Mouse (Mus musculus): ENCODE measurements at regions not wholly inside any gene's neighbourhood (a gene's known extent, or its start where the extent isn't known, plus 50 kb on each side); places are given as distances from the start of the nearest gene placed in this dataset.

DNA sequence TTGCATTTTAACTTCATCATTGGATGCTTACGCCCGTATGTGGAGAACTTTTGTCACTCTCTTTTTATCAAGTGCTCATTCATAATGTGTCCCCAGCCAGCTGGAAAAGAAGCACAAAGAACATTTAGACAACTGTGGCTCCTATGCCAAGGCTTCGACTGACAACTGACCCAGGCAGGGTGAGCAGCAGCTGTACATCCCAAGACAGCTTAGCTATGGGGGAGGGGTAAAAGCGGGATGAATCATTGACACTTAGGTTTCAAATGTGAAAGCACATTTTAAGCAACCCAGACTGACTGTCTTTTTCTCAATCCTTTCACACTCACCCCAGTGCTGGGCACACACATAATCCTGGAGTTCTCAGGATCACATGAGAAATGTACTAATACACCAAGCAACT is 178.4 kb downstream of the Ins1 start:
- no peaks in the 10 kb centered on the region for H3K9me3 ChIP-seq (replicated peaks)
- DNase-seq (ENCODE audit: low spot score), result no peak
- no peak for ATAC-seq (ENCODE audit: extremely low read depth, insufficient number of reproducible peaks, low FRiP score, poor library complexity, severe bottlenecking)
- no peak for TF ChIP-seq GATA2 (IDR thresholded peaks at IDR 0.05; ENCODE audit: borderline replicate concordance, low read depth, low read length)
- no peak overlapping the region for H3K4me3 ChIP-seq (ENCODE audit: low read depth, low read length)
- no peaks in the 10 kb centered on the region for H3K27me3 ChIP-seq (ENCODE audit: insufficient read depth, low read length)
- no peaks in the 10 kb centered on the region for H3K36me3 ChIP-seq (replicated peaks)
- H3K4me1 ChIP-seq (ENCODE audit: insufficient read depth, low read depth, low read length), result no peaks in the 10 kb centered on the region

GRCm38 (mm10) chr19:52448931-52449330 is 184.8 kb downstream of the Ins1 start:
- no peaks in the 10 kb centered on the region for H3K9me3 ChIP-seq (replicated peaks)
- no peaks in the 10 kb centered on the region for H3K4me1 ChIP-seq (ENCODE audit: insufficient read depth, low read depth, low read length)
- DNase-seq (ENCODE audit: low spot score) (no peak), ATAC-seq (ENCODE audit: extremely low read depth, insufficient number of reproducible peaks, low FRiP score, poor library complexity, severe bottlenecking) (no peak)
- no peak overlapping the region for H3K4me3 ChIP-seq (ENCODE audit: low read depth, low read length)
- no peak for TF ChIP-seq GATA2 (IDR thresholded peaks at IDR 0.05; ENCODE audit: borderline replicate concordance, low read depth, low read length)
- TF ChIP-seq POLR2AphosphoS5 (IDR thresholded peaks at IDR 0.05; ENCODE audit: insufficient replicate concordance, low read depth, low read length), result no peak
- no peak for TF ChIP-seq TAL1 (conservative IDR thresholded peaks at IDR 0.05; ENCODE audit: low read depth, low read length)
- TF ChIP-seq CTCF (IDR thresholded peaks at IDR 0.05; ENCODE audit: low read depth, low read length), result no peak
- TF ChIP-seq GATA1 (IDR thresholded peaks at IDR 0.05; ENCODE audit: borderline replicate concordance, low read length), result no peak
- no peaks in the 10 kb centered on the region for H3K27me3 ChIP-seq (ENCODE audit: insufficient read depth, low read length)
- H3K36me3 ChIP-seq (replicated peaks), result no peaks in the 10 kb centered on the region

DNA sequence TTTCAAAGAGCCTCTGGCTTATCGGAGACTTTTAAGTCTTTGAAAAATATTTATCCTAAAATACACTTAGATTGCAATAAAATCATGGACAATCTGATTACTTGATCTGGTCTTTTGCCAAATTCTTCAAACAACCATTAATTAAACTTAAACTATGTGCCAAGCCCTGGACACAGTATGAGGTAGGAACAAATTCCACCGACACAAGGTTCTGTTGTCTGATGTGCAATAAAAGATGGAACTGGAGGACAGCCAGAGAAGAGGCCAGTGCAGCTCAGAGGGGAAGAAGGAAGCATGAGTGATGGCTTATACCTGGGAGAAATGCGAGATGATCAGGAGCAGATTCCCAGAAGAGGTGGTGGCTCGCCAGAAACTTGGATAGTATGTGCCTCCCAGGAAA is 185.3 kb downstream of the Ins1 start:
- no peak for DNase-seq (ENCODE audit: low spot score)
- Histone ChIP-seq H3K9me3 (replicated peaks) (no peaks in the 10 kb centered on the region), H3K36me3 (replicated peaks) (no peaks in the 10 kb centered on the region), H3K4me1 (ENCODE audit: insufficient read depth, low read depth, low read length) (no peaks in the 10 kb centered on the region), H3K27me3 (ENCODE audit: insufficient read depth, low read length) (no peaks in the 10 kb centered on the region), H3K4me3 (ENCODE audit: low read depth, low read length) (no peak overlapping the region)
- no peak for TF ChIP-seq CTCF (IDR thresholded peaks at IDR 0.05; ENCODE audit: low read depth, low read length)
- no peak for TF ChIP-seq TAL1 (conservative IDR thresholded peaks at IDR 0.05; ENCODE audit: low read depth, low read length)
- TF ChIP-seq GATA1 (IDR thresholded peaks at IDR 0.05; ENCODE audit: borderline replicate concordance, low read length), result no peak
- TF ChIP-seq POLR2AphosphoS5 (IDR thresholded peaks at IDR 0.05; ENCODE audit: insufficient replicate concordance, low read depth, low read length), result no peak
- TF ChIP-seq GATA2 (IDR thresholded peaks at IDR 0.05; ENCODE audit: borderline replicate concordance, low read depth, low read length), result no peak
- ATAC-seq (ENCODE audit: extremely low read depth, insufficient number of reproducible peaks, low FRiP score, poor library complexity, severe bottlenecking), result no peak

Measured in G1E (cell line).